Mouse (Mus musculus): ENCODE measurements around the gene Tmem150a.

DNA sequence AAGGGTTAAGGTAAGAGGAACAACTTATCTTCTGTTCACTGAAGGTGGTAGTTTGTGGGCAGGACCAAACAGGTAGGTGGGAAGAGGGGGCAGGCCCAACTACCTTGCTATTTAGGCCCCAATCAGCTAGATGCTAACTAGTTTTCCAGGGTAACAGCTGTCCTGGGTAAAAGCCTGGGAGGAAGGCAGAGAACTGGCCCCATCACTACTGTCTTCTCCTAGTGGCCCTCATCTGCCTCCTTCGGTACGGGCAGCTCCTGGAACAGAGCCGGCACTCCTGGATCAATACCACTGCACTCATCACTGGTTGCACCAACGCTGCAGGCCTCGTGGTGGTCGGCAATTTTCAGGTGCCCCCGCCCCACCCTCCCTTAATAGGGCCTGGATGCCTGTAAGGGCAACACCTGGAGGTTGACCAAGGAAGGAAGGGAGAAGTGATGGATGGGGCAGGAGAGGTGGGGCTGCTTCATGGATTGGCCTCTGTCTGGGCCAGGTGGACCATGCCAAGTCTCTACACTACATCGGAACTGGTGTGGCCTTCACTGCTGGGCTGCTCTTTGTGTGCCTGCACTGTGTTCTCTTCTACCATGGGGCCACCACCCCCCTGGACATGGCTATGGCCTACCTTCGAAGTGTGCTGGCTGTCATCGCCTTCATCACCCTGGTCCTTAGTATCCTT lies 3.0 kb downstream of the Tmem150a start:
- TF ChIP-seq CTCF (IDR thresholded peaks at IDR 0.05; ENCODE audit: low read depth, low read length) (no peak), POLR2A (IDR thresholded peaks at IDR 0.05; ENCODE audit: insufficient read depth, low read length) (no peak), EP300 (IDR thresholded peaks at IDR 0.05; ENCODE audit: insufficient read depth, low read depth, low read length) (no peak)
